Mouse (Mus musculus): Measurements from ENCODE around the gene Ugt1a10. TPM values are rescaled to one million over a fixed set of nuclear protein-coding genes. Genes with fewer than 3 reads are reported as not detected.
"Not testable (repeated sequence)": the region's sequence is repeated elsewhere in the genome, so short reads cannot be mapped to it uniquely, and the experiment has no call there.

Ugt1a10 gene
- polyA plus RNA-seq, 1 experiment from 2014 or later, result not detected

DNA sequence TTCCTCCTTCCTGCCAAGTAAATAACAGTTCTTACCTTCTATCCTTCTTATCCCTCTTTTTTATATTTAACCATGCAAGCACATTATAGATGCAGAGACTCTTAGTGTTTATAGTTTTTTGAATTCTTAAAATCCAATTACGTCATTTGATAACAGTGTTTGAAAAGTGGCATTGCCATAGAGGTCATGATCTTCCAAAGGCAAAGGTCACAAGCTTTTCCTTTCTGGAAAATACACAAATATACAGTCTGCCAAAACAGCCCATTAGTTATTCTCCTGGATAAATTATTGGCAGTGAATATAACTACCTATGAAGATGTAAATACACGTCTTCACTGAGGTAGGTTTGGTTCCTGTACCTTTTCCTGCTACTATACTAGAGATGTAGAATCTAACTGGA, 19.3 kb downstream of the Ugt1a10 start:
- Histone ChIP-seq H3K4me1 (ENCODE audit: control insufficient read depth, insufficient read depth, low read length) (no peaks in the 10 kb centered on the region), H3K27ac (replicated peaks; ENCODE audit: low read depth, low read length) (no peak overlapping the region), H3K36me3 (ENCODE audit: control insufficient read depth, insufficient read depth, low read length) (no peaks in the 10 kb centered on the region), H3K9me3 (ENCODE audit: control insufficient read depth, low read length) (no peaks in the 10 kb centered on the region), H3K27me3 (ENCODE audit: control insufficient read depth, insufficient read depth, low read length) (no peaks in the 10 kb centered on the region), H3K4me3 (ENCODE audit: low read depth, low read length) (no peak overlapping the region), H3K4me2 (ENCODE audit: low read depth, severe bottlenecking) (no peak overlapping the region), H3K9ac (ENCODE audit: low read length) (no peak overlapping the region)
- ATAC-seq (ENCODE audit: insufficient number of reproducible peaks, low FRiP score, low TSS enrichment, low read depth) (no peak), DNase-seq (ENCODE audit: low spot score) (no peak)
- 88% methylated on average over 2 of the region's 2 CpGs for WGBS

- Histone ChIP-seq H3K9me3 (ENCODE audit: control insufficient read depth, low read length) (no peaks in the 10 kb centered on the region), H3K4me2 (ENCODE audit: low read depth, severe bottlenecking) (no peak overlapping the region), H3K4me3 (ENCODE audit: low read depth, low read length) (no peak overlapping the region), H3K9ac (ENCODE audit: low read length) (no peak overlapping the region), H3K27ac (replicated peaks; ENCODE audit: low read depth, low read length) (no peak overlapping the region), H3K27me3 (ENCODE audit: control insufficient read depth, insufficient read depth, low read length) (no peaks in the 10 kb centered on the region), H3K4me1 (ENCODE audit: control insufficient read depth, insufficient read depth, low read length) (no peaks in the 10 kb centered on the region), H3K36me3 (ENCODE audit: control insufficient read depth, insufficient read depth, low read length) (no peaks in the 10 kb centered on the region)
- WGBS, result 71% methylated on average over 1 of the region's 1 CpGs
- ATAC-seq (ENCODE audit: insufficient number of reproducible peaks, low FRiP score, low TSS enrichment, low read depth), result no peak
- no peak for DNase-seq (ENCODE audit: low spot score)
Observed at GRCm38 (mm10) chr1:88077128-88077527, 21.9 kb downstream of the Ugt1a10 start.

DNA sequence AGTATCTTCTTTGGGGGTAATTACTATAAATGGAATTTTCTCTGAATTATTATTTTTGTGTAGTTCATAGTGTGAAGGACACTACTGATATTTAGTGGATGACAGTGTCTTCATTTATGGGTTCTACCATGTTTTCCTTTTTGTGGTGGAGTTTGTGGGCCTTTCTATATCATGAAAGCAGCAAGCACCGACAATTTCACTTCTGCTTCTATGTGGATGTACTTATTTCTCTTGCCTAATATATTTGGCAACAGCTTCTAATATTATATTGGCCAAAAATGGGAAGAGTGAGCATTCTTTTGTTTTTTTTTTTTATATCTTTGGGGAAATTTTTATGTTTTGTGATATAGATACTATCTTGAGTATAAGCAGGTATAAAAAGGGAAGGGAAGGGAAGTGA, 26.5 kb downstream of the Ugt1a10 start:
- 94% methylated on average over 1 of the region's 1 CpGs for WGBS
- H3K4me1 ChIP-seq (ENCODE audit: control insufficient read depth, insufficient read depth, low read length), result no peaks in the 10 kb centered on the region
- no peak overlapping the region for H3K9ac ChIP-seq (ENCODE audit: low read length)
- no peaks in the 10 kb centered on the region for H3K9me3 ChIP-seq (ENCODE audit: control insufficient read depth, low read length)
- no peak overlapping the region for H3K4me3 ChIP-seq (ENCODE audit: low read depth, low read length)
- H3K4me2 ChIP-seq (ENCODE audit: low read depth, severe bottlenecking), result no peak overlapping the region
- DNase-seq (ENCODE audit: low spot score) (no peak), ATAC-seq (ENCODE audit: insufficient number of reproducible peaks, low FRiP score, low TSS enrichment, low read depth) (no peak)
- H3K27ac ChIP-seq (replicated peaks; ENCODE audit: low read depth, low read length), result no peak overlapping the region
- H3K27me3 ChIP-seq (ENCODE audit: control insufficient read depth, insufficient read depth, low read length), result no peaks in the 10 kb centered on the region
- H3K36me3 ChIP-seq (ENCODE audit: control insufficient read depth, insufficient read depth, low read length), result no peaks in the 10 kb centered on the region

GRCm38 (mm10) chr1:88086125-88086524, 30.9 kb downstream of the Ugt1a10 start:
- no peak overlapping the region for H3K4me3 ChIP-seq (ENCODE audit: low read depth, low read length)
- DNase-seq (ENCODE audit: low spot score) (no peak), ATAC-seq (ENCODE audit: insufficient number of reproducible peaks, low FRiP score, low TSS enrichment, low read depth) (no peak)
- no peak overlapping the region for H3K4me2 ChIP-seq (ENCODE audit: low read depth, severe bottlenecking)
- no peaks in the 10 kb centered on the region for H3K27me3 ChIP-seq (ENCODE audit: control insufficient read depth, insufficient read depth, low read length)
- WGBS, result 88% methylated on average over 1 of the region's 1 CpGs
- H3K36me3 ChIP-seq (ENCODE audit: control insufficient read depth, insufficient read depth, low read length), result no peaks in the 10 kb centered on the region
- H3K9ac ChIP-seq (ENCODE audit: low read length), result no peak overlapping the region
- no peak overlapping the region for H3K27ac ChIP-seq (replicated peaks; ENCODE audit: low read depth, low read length)
- H3K4me1 ChIP-seq (ENCODE audit: control insufficient read depth, insufficient read depth, low read length), result no peaks in the 10 kb centered on the region
- no peaks in the 10 kb centered on the region for H3K9me3 ChIP-seq (ENCODE audit: control insufficient read depth, low read length)

DNA sequence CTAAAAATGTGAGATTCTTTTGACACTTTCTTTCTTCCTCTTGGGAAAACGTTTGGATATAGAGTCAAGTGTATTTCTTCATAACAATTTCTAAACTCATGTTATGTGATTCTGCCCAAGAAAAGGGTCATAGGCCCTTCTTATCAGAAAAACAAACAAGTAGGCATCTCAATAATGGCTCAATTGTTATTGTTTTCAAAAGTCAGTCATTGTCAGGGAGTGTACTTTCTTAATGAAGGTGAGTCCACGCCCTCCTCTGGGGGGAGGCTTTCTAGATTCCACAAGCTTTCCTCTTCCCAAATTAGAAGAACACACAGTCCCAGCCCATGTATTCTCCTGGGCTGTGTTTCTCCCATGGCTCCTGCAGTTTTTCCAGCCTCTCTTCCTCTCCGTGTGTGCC, 32.3 kb downstream of the Ugt1a10 start, which contains the start of gene Ugt1a8:
TSS of gene Ugt1a8 (plus strand) at position 301 of the 400 bp plus-strand sequence.
- H3K9ac ChIP-seq (ENCODE audit: low read length), result no peak within 1 kb of the TSS
- H3K27me3 ChIP-seq (ENCODE audit: control insufficient read depth, insufficient read depth, low read length), result no peaks in the 10 kb centered on the region
- H3K27ac ChIP-seq (replicated peaks; ENCODE audit: low read depth, low read length), result no peak within 1 kb of the TSS
- no peaks in the 10 kb centered on the region for H3K36me3 ChIP-seq (ENCODE audit: control insufficient read depth, insufficient read depth, low read length)
- no peak for DNase-seq (ENCODE audit: low spot score)
- ATAC-seq (ENCODE audit: insufficient number of reproducible peaks, low FRiP score, low TSS enrichment, low read depth), result no peak
- WGBS, result 79% methylated on average over 3 of the region's 3 CpGs
- H3K9me3 ChIP-seq (ENCODE audit: control insufficient read depth, low read length), result no peaks in the 10 kb centered on the region
- no peaks in the 10 kb centered on the region for H3K4me1 ChIP-seq (ENCODE audit: control insufficient read depth, insufficient read depth, low read length)
- H3K4me3 ChIP-seq (ENCODE audit: low read depth, low read length), result no peak within 1 kb of the TSS
- H3K4me2 ChIP-seq (ENCODE audit: low read depth, severe bottlenecking), result no peak within 1 kb of the TSS

GRCm38 (mm10) chr1:88092341-88092740, 37.2 kb downstream of the Ugt1a10 start:
- H3K27me3 ChIP-seq (ENCODE audit: control insufficient read depth, insufficient read depth, low read length), result no peaks in the 10 kb centered on the region

GRCm38 (mm10) chr1:88094270-88094676, 39.1 kb downstream of the Ugt1a10 start:
- WGBS, result 78% methylated on average over 3 of the region's 3 CpGs
- peak; percentile 23 for DNase-seq (ENCODE audit: low spot score)
- not testable (repeated sequence) for H3K27ac ChIP-seq (replicated peaks; ENCODE audit: low read depth, low read length)

More at GRCm38 (mm10) chr1:88092341-88092740, 37.2 kb downstream of the Ugt1a10 start:
- H3K36me3 ChIP-seq (ENCODE audit: control insufficient read depth, insufficient read depth, low read length), result no peaks in the 10 kb centered on the region
- 0 out of 2 replicates have a peak, but pooled peaks cover 3% of the 10 kb centered on the region for H3K4me1 ChIP-seq (ENCODE audit: control insufficient read depth, insufficient read depth, low read length)
- H3K9ac ChIP-seq (ENCODE audit: low read length), result no peak overlapping the region
- H3K4me3 ChIP-seq (ENCODE audit: low read depth, low read length), result no peak overlapping the region
- no peak overlapping the region for H3K27ac ChIP-seq (replicated peaks; ENCODE audit: low read depth, low read length)
- ATAC-seq (ENCODE audit: insufficient number of reproducible peaks, low FRiP score, low TSS enrichment, low read depth) (no peak), DNase-seq (ENCODE audit: low spot score) (no peak)
- no peaks in the 10 kb centered on the region for H3K9me3 ChIP-seq (ENCODE audit: control insufficient read depth, low read length)
- no peak overlapping the region for H3K4me2 ChIP-seq (ENCODE audit: low read depth, severe bottlenecking)

GRCm38 (mm10) chr1:88094941-88095492, 39.8 kb downstream of the Ugt1a10 start, which contains the start of gene Ugt1a7c:
TSS of gene Ugt1a7c (plus strand) at chr1:88095062.
- H3K4me2 ChIP-seq (ENCODE audit: low read depth, severe bottlenecking), result peak within 1 kb of the TSS; percentile 20; the same call in 1 of the 2 replicates
- 21% methylated on average over 10 of the region's 10 CpGs for WGBS
- no peak within 1 kb of the TSS for H3K4me3 ChIP-seq (ENCODE audit: low read depth, low read length)
- H3K9me3 ChIP-seq (ENCODE audit: control insufficient read depth, low read length), result no peaks in the 10 kb centered on the region
- 0 out of 2 replicates have a peak, but pooled peaks cover 3% of the 10 kb centered on the region for H3K4me1 ChIP-seq (ENCODE audit: control insufficient read depth, insufficient read depth, low read length)
- H3K27me3 ChIP-seq (ENCODE audit: control insufficient read depth, insufficient read depth, low read length), result no peaks in the 10 kb centered on the region
- peak within 1 kb of the TSS; percentile 43 for H3K9ac ChIP-seq (ENCODE audit: low read length)
- DNase-seq (ENCODE audit: low spot score), result peak; percentile 55
- H3K27ac ChIP-seq (replicated peaks; ENCODE audit: low read depth, low read length), result peak within 1 kb of the TSS; percentile 52; the same call in 1 of the 2 replicates
- no peak for ATAC-seq (ENCODE audit: insufficient number of reproducible peaks, low FRiP score, low TSS enrichment, low read depth)
- H3K36me3 ChIP-seq (ENCODE audit: control insufficient read depth, insufficient read depth, low read length), result no peaks in the 10 kb centered on the region

More at GRCm38 (mm10) chr1:88094270-88094676, 39.1 kb downstream of the Ugt1a10 start:
- H3K4me3 ChIP-seq (ENCODE audit: low read depth, low read length); H3K4me1 ChIP-seq (ENCODE audit: control insufficient read depth, insufficient read depth, low read length); H3K27me3 ChIP-seq (ENCODE audit: control insufficient read depth, insufficient read depth, low read length); H3K36me3 ChIP-seq (ENCODE audit: control insufficient read depth, insufficient read depth, low read length); H3K9me3 ChIP-seq (ENCODE audit: control insufficient read depth, low read length); ATAC-seq (ENCODE audit: insufficient number of reproducible peaks, low FRiP score, low TSS enrichment, low read depth); H3K9ac ChIP-seq (ENCODE audit: low read length); H3K4me2 ChIP-seq (ENCODE audit: low read depth, severe bottlenecking): not testable (repeated sequence)

- H3K36me3 ChIP-seq (ENCODE audit: control insufficient read depth, insufficient read depth, low read length); H3K27ac ChIP-seq (replicated peaks; ENCODE audit: low read depth, low read length); DNase-seq (ENCODE audit: low spot score); H3K4me2 ChIP-seq (ENCODE audit: low read depth, severe bottlenecking); H3K9ac ChIP-seq (ENCODE audit: low read length); H3K9me3 ChIP-seq (ENCODE audit: control insufficient read depth, low read length); ATAC-seq (ENCODE audit: insufficient number of reproducible peaks, low FRiP score, low TSS enrichment, low read depth); H3K27me3 ChIP-seq (ENCODE audit: control insufficient read depth, insufficient read depth, low read length); H3K4me1 ChIP-seq (ENCODE audit: control insufficient read depth, insufficient read depth, low read length); H3K4me3 ChIP-seq (ENCODE audit: low read depth, low read length): not testable (repeated sequence)
- WGBS, result 95% methylated on average over 3 of the region's 3 CpGs
Observed at GRCm38 (mm10) chr1:88098546-88098945, 43.4 kb downstream of the Ugt1a10 start.
